ENCODE assay signal across 22 mouse cellular contexts in the genomic region with DNA sequence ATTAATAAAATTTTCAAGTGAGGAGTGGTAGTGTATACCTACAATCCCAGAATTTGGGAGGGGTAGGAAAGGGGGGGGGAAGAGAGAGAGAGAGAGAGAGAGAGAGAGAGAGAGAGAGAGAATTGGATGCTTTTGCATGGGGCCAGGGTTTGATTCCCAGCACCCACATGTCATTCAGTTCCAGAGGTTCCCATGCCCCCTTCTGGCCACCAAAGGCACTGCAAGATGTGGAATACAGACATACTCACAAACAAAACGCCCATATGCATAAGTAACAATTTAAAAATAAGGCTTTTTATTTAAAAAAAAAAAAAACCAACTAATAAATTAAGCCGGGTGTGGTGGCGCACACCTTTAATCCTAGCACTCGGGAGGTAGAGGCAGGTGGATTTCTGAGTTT. TPM values are rescaled to one million over a fixed set of nuclear protein-coding genes. Genes with fewer than 3 reads are reported as not detected.
DNase-seq lines count a peak whose midpoint lies in the region; ATAC-seq and TF ChIP-seq lines count a peak whose summit lies in the region.
"Had no signal": no experiment of that assay in that cellular context is flagged by ENCODE, and none has a peak within 500 bp of the region (broad histone marks: within the 10 kb centered on the region; RNA-seq: fewer than 3 reads in every experiment).

No protein-coding gene starts in this region.

- H3K4me3 ChIP-seq in intestine, postnatal 0 days (ENCODE audit: low read depth, low read length): no peak overlapping the region
- no peak overlapping the region for H3K4me3 ChIP-seq in intestine, embryonic 16.5 days (ENCODE audit: low read length)
- no peak overlapping the region for H3K4me3 ChIP-seq in ES-Bruce4 (ENCODE audit: low read depth, low read length)
- no peak overlapping the region for H3K4me3 ChIP-seq in MEL (ENCODE audit: control insufficient read depth in 1 of 2, insufficient read depth in 1 of 2, low read depth in 2 of 2, low read length in 2 of 2)
- H3K4me3 ChIP-seq in liver, embryonic 15.5 days (replicated peaks): peak overlapping the region; percentile 42
- H3K4me3 ChIP-seq in forebrain, embryonic 16.5 days (replicated peaks; ENCODE audit: low read length): no peak overlapping the region
- H3K4me3 ChIP-seq: forebrain, embryonic 10.5 days; hindbrain, embryonic 12.5 days; limb, embryonic 12.5 days; lung, embryonic 15.5 days had no signal

- peak; percentile 47 for DNase-seq in MEL (ENCODE audit: low read depth, low spot score)
- no peak for DNase-seq in right cerebral cortex, adult 2 months (ENCODE audit: low spot score in 2 of 2)
- DNase-seq: adrenal gland, postnatal 14 days; cerebellum, adult 11 months; cerebellum, postnatal 10 days; embryo, embryonic 11 days; gastrocnemius, postnatal 10 days; heart, postnatal 14 days; kidney, adult 9 months; kidney, postnatal 4 days; lung, postnatal 4 days; right cerebral cortex, postnatal 25 days had no signal

- no peak for ATAC-seq in intestine, postnatal 0 days
- ATAC-seq in intestine, embryonic 16.5 days: no peak
- ATAC-seq in liver, embryonic 15.5 days (ENCODE audit: insufficient read depth): no peak
- no peak for ATAC-seq in forebrain, embryonic 16.5 days

- no peaks in the 10 kb centered on the region for H3K27me3 ChIP-seq in intestine, postnatal 0 days (replicated peaks; ENCODE audit: control insufficient read depth, insufficient read depth, low read length)
- H3K27me3 ChIP-seq in intestine, embryonic 16.5 days (replicated peaks; ENCODE audit: control insufficient read depth, insufficient read depth, low read length): no peaks in the 10 kb centered on the region
- H3K27me3 ChIP-seq in ES-Bruce4 (ENCODE audit: control insufficient read depth, insufficient read depth, low read length, poor library complexity, severe bottlenecking): no peaks in the 10 kb centered on the region
- H3K27me3 ChIP-seq in MEL (ENCODE audit: control insufficient read depth in 1 of 2, insufficient read depth in 2 of 2, low read length in 2 of 2): no peaks in the 10 kb centered on the region
- no peaks in the 10 kb centered on the region for H3K27me3 ChIP-seq in liver, embryonic 15.5 days
- H3K27me3 ChIP-seq in forebrain, embryonic 16.5 days (replicated peaks; ENCODE audit: control insufficient read depth, insufficient read depth, low read length): no peaks in the 10 kb centered on the region
- H3K27me3 ChIP-seq: hindbrain, embryonic 12.5 days; limb, embryonic 12.5 days; lung, embryonic 15.5 days had no signal

- no peak overlapping the region for H3K27ac ChIP-seq in intestine, postnatal 0 days (ENCODE audit: low read depth, low read length)
- no peak overlapping the region for H3K27ac ChIP-seq in intestine, embryonic 16.5 days (ENCODE audit: low read length)
- H3K27ac ChIP-seq in ES-Bruce4 (ENCODE audit: insufficient read depth, low read length) (no peak overlapping the region), MEL (ENCODE audit: control insufficient read depth, low read depth, low read length) (no peak overlapping the region)
- no peak overlapping the region for H3K27ac ChIP-seq in liver, embryonic 15.5 days (replicated peaks)
- H3K27ac ChIP-seq in forebrain, embryonic 16.5 days (ENCODE audit: low read length): no peak overlapping the region
- H3K27ac ChIP-seq: forebrain, embryonic 10.5 days; hindbrain, embryonic 12.5 days; limb, embryonic 12.5 days; lung, embryonic 15.5 days had no signal

- no peak overlapping the region for H3K4me2 ChIP-seq in intestine, postnatal 0 days (replicated peaks; ENCODE audit: low read depth)
- H3K4me2 ChIP-seq in intestine, embryonic 16.5 days (ENCODE audit: low read depth, low read length): no peak overlapping the region
- peak overlapping the region; percentile 55 for H3K4me2 ChIP-seq in liver, embryonic 15.5 days
- H3K4me2 ChIP-seq in forebrain, embryonic 16.5 days (ENCODE audit: low read length): no peak overlapping the region
- H3K4me2 ChIP-seq: heart, embryonic 11.5 days; hindbrain, embryonic 12.5 days; limb, embryonic 12.5 days; lung, embryonic 15.5 days had no signal

- H3K79me2 ChIP-seq in MEL (ENCODE audit: control insufficient read depth, insufficient read depth, low read length, poor library complexity): peaks cover 10% of the 10 kb centered on the region

- 93% methylated on average over 4 of the region's 4 CpGs for WGBS in intestine, postnatal 0 days
- 96% methylated on average over 4 of the region's 4 CpGs for WGBS in intestine, embryonic 16.5 days
- WGBS in liver, embryonic 15.5 days (ENCODE audit: insufficient replicate concordance): 91% methylated on average over 4 of the region's 4 CpGs
- 96% methylated on average over 4 of the region's 4 CpGs for whole genome bisulfite sequencing in forebrain, embryonic 16.5 days

- no peak for TF ChIP-seq POLR2A in ES-Bruce4 (IDR thresholded peaks at IDR 0.05; ENCODE audit: insufficient read depth, low read length)
- TF ChIP-seq POLR2A in MEL (IDR thresholded peaks at IDR 0.05; ENCODE audit: control insufficient read depth in 1 of 2, insufficient read depth in 1 of 2, low read depth in 1 of 2, low read length in 2 of 2, poor library complexity in 1 of 2): no peak

- no peaks in the 10 kb centered on the region; the same call in 1 of the 2 replicates for H3K36me3 ChIP-seq in intestine, postnatal 0 days (ENCODE audit: control insufficient read depth, insufficient read depth)
- H3K36me3 ChIP-seq in intestine, embryonic 16.5 days (ENCODE audit: control insufficient read depth, insufficient read depth, low read length): no peaks in the 10 kb centered on the region
- H3K36me3 ChIP-seq in ES-Bruce4 (ENCODE audit: control insufficient read depth, insufficient read depth, low read length, poor library complexity, severe bottlenecking): no peaks in the 10 kb centered on the region
- H3K36me3 ChIP-seq in MEL (ENCODE audit: control insufficient read depth in 1 of 2, insufficient read depth in 2 of 2, low read length in 2 of 2): peaks cover 0 to 15% of the 10 kb centered on the region in 2 experiments; a peak in 2 of 4 replicates
- peaks cover 20% of the 10 kb centered on the region for H3K36me3 ChIP-seq in liver, embryonic 15.5 days (replicated peaks)
- H3K36me3 ChIP-seq in forebrain, embryonic 16.5 days (ENCODE audit: control insufficient read depth, insufficient read depth): no peaks in the 10 kb centered on the region
- H3K36me3 ChIP-seq: lung, embryonic 15.5 days had no signal

- peak; percentile 25; the same call in 1 of the 2 replicates for TF ChIP-seq CTCF in intestine, postnatal 0 days (IDR thresholded peaks at IDR 0.05; ENCODE audit: low read depth)
- peak; percentile 10 for TF ChIP-seq CTCF in ES-Bruce4 (IDR thresholded peaks at IDR 0.05; ENCODE audit: low read depth, low read length)
- TF ChIP-seq CTCF in MEL (IDR thresholded peaks at IDR 0.05 in 2 of 3, conservative IDR thresholded peaks at IDR 0.05 in 1 of 3; ENCODE audit: control insufficient read depth in 1 of 3, insufficient read depth in 1 of 3, low read depth in 2 of 3, low read length in 3 of 3, poor library complexity in 1 of 3, severe bottlenecking in 1 of 3): peak; percentile 23 to 43 (median 38); a peak in 5 of 6 replicates

- H3K9me3 ChIP-seq in intestine, postnatal 0 days (ENCODE audit: control insufficient read depth): no peaks in the 10 kb centered on the region
- H3K9me3 ChIP-seq in intestine, embryonic 16.5 days (ENCODE audit: control insufficient read depth, low read length): no peaks in the 10 kb centered on the region
- H3K9me3 ChIP-seq in ES-Bruce4 (replicated peaks; ENCODE audit: control insufficient read depth, insufficient read depth, low read length, poor library complexity, severe bottlenecking): no peaks in the 10 kb centered on the region
- no peaks in the 10 kb centered on the region for H3K9me3 ChIP-seq in MEL (replicated peaks; ENCODE audit: insufficient read depth, low read length)
- no peaks in the 10 kb centered on the region for H3K9me3 ChIP-seq in liver, embryonic 15.5 days (replicated peaks)
- no peaks in the 10 kb centered on the region for H3K9me3 ChIP-seq in forebrain, embryonic 16.5 days (ENCODE audit: control insufficient read depth, low read length)
- H3K9me3 ChIP-seq: forebrain, embryonic 10.5 days; hindbrain, embryonic 12.5 days; limb, embryonic 12.5 days; lung, embryonic 15.5 days had no signal

- no peak overlapping the region for H3K9ac ChIP-seq in intestine, postnatal 0 days (ENCODE audit: low read depth, low read length)
- H3K9ac ChIP-seq in intestine, embryonic 16.5 days (ENCODE audit: low read depth, low read length): no peak overlapping the region
- H3K9ac ChIP-seq in ES-Bruce4 (ENCODE audit: low read depth, poor library complexity, severe bottlenecking) (no peak overlapping the region), MEL (ENCODE audit: control insufficient read depth, low read depth, low read length, poor library complexity, severe bottlenecking) (no peak overlapping the region)
- H3K9ac ChIP-seq in liver, embryonic 15.5 days: no peak overlapping the region
- H3K9ac ChIP-seq in forebrain, embryonic 16.5 days (replicated peaks; ENCODE audit: low read depth, low read length): no peak overlapping the region
- H3K9ac ChIP-seq: hindbrain, embryonic 12.5 days; limb, embryonic 12.5 days; lung, embryonic 15.5 days had no signal

- no peak for TF ChIP-seq EP300 in ES-Bruce4 (IDR thresholded peaks at IDR 0.05; ENCODE audit: insufficient read depth, low read depth, low read length)
- no peak for TF ChIP-seq EP300 in MEL (IDR thresholded peaks at IDR 0.05; ENCODE audit: low read depth in 1 of 2, low read length in 2 of 2)

- H3K4me1 ChIP-seq in intestine, postnatal 0 days (replicated peaks; ENCODE audit: control insufficient read depth, insufficient read depth, low read length): no peaks in the 10 kb centered on the region
- 0 out of 2 replicates have a peak, but pooled peaks cover 6% of the 10 kb centered on the region for H3K4me1 ChIP-seq in intestine, embryonic 16.5 days (ENCODE audit: control insufficient read depth, insufficient read depth, low read length)
- H3K4me1 ChIP-seq in ES-Bruce4 (ENCODE audit: control insufficient read depth, insufficient read depth, low read length): peaks cover 4% of the 10 kb centered on the region
- H3K4me1 ChIP-seq in MEL (ENCODE audit: control insufficient read depth in 1 of 2, insufficient read depth in 2 of 2, low read length in 2 of 2): peaks cover 14 to 30% of the 10 kb centered on the region in 2 experiments
- H3K4me1 ChIP-seq in liver, embryonic 15.5 days (replicated peaks): peaks cover 74% of the 10 kb centered on the region
- peaks cover 13% of the 10 kb centered on the region for H3K4me1 ChIP-seq in forebrain, embryonic 16.5 days (replicated peaks; ENCODE audit: control insufficient read depth, insufficient read depth, low read length)

- no peak; the same call in 1 of the 2 replicates for TF ChIP-seq RAD21 in MEL (IDR thresholded peaks at IDR 0.05; ENCODE audit: low read depth, low read length)

RNA-seq across cellular contexts. Expression of a gene that starts 5.6 kb away (rescaled TPM):
- polyA plus RNA-seq in intestine, postnatal 0 days (2015; fragmentation: Nextera tagmentation; extraction: Ambion mirVana): 61.5 and 68.8 TPM in 2 replicates
- 43.5 and 46.7 TPM in 2 replicates for polyA plus RNA-seq in intestine, embryonic 16.5 days (2015; fragmentation: Nextera tagmentation; extraction: Ambion mirVana)
- polyA plus RNA-seq in ES-Bruce4 (2011; ENCODE audit: insufficient read depth, insufficient read length, low read depth, missing spikeins) (66.0 and 72.8 TPM in 2 replicates), MEL (2012; ENCODE audit: insufficient read depth in 1 of 2, insufficient read length in 2 of 2, low read depth in 1 of 2, low replicate concordance in 2 of 2, missing spikeins in 1 of 2) (10 to 100 TPM; 62.0 to 69.1 TPM)
- 22.1 and 26.0 TPM in 2 replicates for total RNA-seq in MEL (2012; rRNA removed)
- polyA plus RNA-seq in liver, embryonic 15.5 days (2015; fragmentation: Nextera tagmentation; extraction: Ambion mirVana): 20.2 and 20.4 TPM in 2 replicates
- 39.2 and 43.9 TPM in 2 replicates for polyA plus RNA-seq in forebrain, embryonic 16.5 days (2015; fragmentation: Nextera tagmentation; extraction: Ambion mirVana)

RNA-seq across cellular contexts. Expression of a gene that starts 48.6 kb away (rescaled TPM):
- 121 and 132 TPM in 2 replicates for polyA plus RNA-seq in intestine, postnatal 0 days (2015; fragmentation: Nextera tagmentation; extraction: Ambion mirVana)
- polyA plus RNA-seq in intestine, embryonic 16.5 days (2015; fragmentation: Nextera tagmentation; extraction: Ambion mirVana): 147 and 167 TPM in 2 replicates
- 203 and 213 TPM in 2 replicates for polyA plus RNA-seq in ES-Bruce4 (2011; ENCODE audit: insufficient read depth, insufficient read length, low read depth, missing spikeins)
- total RNA-seq in MEL (2012; rRNA removed): 42.8 and 49.0 TPM in 2 replicates
- 100 to 1,000 TPM in 1 of 2 experiments, 10 to 100 TPM in 1; 65.5 to 177 TPM for polyA plus RNA-seq in MEL (2012; ENCODE audit: insufficient read depth in 1 of 2, insufficient read length in 2 of 2, low read depth in 1 of 2, low replicate concordance in 2 of 2, missing spikeins in 1 of 2)
- polyA plus RNA-seq in liver, embryonic 15.5 days (2015; fragmentation: Nextera tagmentation; extraction: Ambion mirVana): 42.8 and 50.1 TPM in 2 replicates
- polyA plus RNA-seq in forebrain, embryonic 16.5 days (2015; fragmentation: Nextera tagmentation; extraction: Ambion mirVana): 345 and 376 TPM in 2 replicates
